Mouse (Mus musculus) stomach, postnatal 0 days (tissue): ENCODE data around the gene Mettl15.

Experiments used
- CTCF ChIP-seq: IDR thresholded peaks from 2 replicates; pipeline ENCODE4 v1.5.1; 2016; ENCODE audit warnings: antibody characterized with exemption, low read depth, mild to moderate bottlenecking, moderate library complexity
- EP300 ChIP-seq: optimal IDR thresholded peaks from 2 replicates; pipeline ENCODE3; 2016; ENCODE audit warnings: antibody characterized with exemption

DNA sequence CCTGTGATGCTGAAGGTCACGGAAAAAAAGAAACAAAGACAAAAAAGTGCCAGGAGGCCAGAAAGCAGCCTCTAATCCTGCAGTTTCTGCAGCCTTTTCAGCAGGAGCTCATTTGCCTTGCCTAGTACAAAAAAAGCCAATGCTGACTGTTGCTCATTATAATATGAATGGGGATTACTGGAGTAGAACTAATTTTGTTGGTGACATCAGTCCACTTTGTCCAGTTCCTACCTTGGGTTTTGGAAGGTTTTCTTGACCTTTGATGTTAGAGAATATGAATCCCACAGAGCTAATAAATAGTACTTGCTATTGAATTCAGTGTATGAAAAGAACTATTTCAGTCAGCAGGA, 768 bp upstream of the Mettl15 start:
- no peak for TF ChIP-seq EP300
- no peak for TF ChIP-seq CTCF
